Mouse (Mus musculus) olfactory bulb, adult 2 months (tissue): ENCODE results near the gene Tnfsf13.

ENCODE experiments used
- CTCF ChIP-seq: fragments of 200-500 bp; IDR thresholded peaks from 2 replicates; pipeline ENCODE4 v1.5.1; 2012; ENCODE audit warnings: low read depth, mild to moderate bottlenecking, low read length, moderate library complexity; ENCODE audit not compliant: insufficient read depth
- POLR2A ChIP-seq: fragments of 200-500 bp; IDR thresholded peaks from 2 replicates; pipeline ENCODE4 v1.6.1; 2012; ENCODE audit warnings: mild to moderate bottlenecking, low read depth, low read length, moderate library complexity; ENCODE audit not compliant: insufficient read depth

- TF ChIP-seq POLR2A, result no peak
- no peak for TF ChIP-seq CTCF
Observed at GRCm38 (mm10) chr11:69706775-69707479, 21.3 kb upstream of the Tnfsf13 start.
